Mouse (Mus musculus) thymus, postnatal 36 days (tissue): ENCODE data around the gene Dglucy.

Experiments
- DNase-seq, 2 experiments: peaks; one replicate each; pipeline ENCODE4 v3.0.0; 2022; ENCODE audit warnings: mixed read lengths in 2 of 2

Dglucy gene

DNA sequence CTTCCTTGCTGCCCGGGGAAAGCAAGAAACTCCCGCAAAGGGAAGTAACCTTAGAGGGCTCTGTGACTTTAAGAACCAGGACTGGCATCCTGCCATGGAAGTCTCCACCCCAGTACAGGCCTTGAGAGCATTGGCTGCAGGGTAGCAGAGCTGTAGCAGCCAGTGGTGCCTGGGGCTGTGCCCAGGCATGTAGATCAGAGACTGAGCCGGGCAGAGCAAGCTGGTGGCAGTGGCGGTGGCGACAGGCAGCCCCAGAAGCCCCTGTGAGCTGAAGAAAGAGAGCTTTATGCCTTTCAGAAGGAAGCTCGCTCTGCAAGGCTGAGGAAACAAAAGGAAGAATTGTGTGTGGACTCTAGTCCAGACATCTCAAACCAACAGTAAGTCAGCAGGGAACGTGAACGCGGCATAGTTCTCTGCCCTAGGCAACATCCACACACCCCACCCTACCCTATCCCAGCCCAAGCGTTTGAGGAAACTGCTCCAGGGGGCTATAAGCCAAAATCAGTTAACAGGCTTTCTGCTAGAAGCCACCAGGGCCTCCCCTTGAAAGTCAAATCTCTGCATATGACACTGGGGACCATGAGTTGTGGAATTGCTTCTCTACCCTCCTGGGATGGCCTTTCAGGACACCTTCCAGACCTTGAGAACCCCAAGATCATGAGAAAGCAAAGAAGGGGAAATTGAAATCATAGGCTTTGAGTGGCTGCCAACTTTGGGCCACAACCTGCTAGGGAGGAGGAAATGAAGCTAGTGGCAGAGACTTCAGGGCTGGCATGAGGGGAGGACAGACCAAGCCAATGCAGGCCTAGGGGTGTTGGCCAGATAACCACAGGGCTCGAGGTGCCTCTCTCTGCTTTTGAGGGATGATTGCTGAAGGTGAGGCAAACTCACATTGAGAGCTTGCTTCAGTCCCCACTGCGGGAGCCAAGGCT, at the start of gene Dglucy:
TSS of gene Dglucy (plus strand) at position 124 of the 932 bp plus-strand sequence.
- peak; percentile 59 to 69 for DNase-seq

- DNase-seq: no peak
Observed at GRCm38 (mm10) chr12:100735156-100735555, 43.7 kb upstream of the Dglucy start.

- DNase-seq: no peak
Observed at GRCm38 (mm10) chr12:100735581-100735980, 43.3 kb upstream of the Dglucy start.

DNA sequence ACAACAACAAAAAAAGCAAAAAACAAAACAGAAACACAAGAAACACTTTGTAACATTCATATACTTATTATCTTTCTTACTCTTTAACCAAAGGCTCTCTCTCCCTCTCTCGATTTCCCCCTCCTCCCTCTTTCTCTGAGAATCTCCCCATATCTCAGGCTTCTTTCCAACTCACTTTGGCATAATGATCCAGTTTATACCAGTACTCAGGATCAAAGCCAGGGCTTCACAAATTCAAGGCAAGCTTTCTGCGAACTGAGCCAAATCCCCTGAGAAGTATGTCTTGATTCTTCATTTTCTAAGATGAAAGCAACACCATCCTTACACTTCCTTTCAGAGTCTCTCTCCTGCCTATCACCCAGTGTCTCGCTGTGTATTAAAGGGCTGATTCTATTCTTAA, 40.4 kb upstream of the Dglucy start:
- DNase-seq: no peak

DNA sequence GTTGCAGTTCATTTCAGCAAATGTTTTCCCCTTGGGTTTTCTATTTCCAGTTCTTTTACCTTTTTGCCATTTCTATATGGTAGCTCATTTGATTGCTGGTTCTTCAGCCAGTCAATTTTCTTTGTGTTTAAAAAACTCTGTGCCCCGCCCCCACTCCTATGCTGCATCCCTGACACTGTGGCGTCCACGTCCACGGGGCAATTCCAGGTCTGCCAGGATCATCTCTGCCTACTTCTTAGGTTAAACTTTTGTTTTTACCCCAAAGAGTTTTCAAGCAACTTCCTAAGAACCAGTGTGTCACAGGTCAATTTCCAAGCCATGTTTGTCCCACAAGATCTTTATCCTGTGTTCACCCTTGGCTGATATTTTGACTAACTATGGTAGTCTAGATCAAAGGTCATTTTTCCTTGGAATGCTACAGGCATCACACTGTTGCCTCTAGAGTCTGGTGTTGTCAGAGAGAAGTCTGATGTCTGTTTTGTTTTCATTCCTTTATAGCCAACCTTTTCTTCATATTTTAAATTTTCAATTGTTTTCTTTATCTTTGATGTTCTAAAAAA, 39.8 kb upstream of the Dglucy start:
- no peak for DNase-seq

DNA sequence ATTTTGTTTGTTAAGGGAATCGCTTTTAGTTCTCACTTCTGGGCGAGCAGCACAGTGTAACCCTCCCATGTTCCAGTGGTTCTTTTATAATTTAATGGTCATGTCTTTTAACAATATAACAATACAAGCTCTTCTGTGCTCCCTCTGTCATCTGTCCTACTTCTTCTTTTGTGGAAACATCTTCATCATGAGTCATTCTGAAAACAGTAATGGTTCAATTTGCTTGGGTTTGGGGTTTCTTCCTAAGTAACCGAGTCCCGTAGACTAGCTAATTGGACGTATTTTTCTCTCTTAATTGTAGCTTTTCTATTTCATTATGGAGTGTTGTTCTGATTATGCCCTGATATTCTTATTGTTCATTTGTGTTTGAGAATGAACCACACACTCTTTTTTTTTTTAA, 38.5 kb upstream of the Dglucy start:
- DNase-seq: no peak

- DNase-seq: peak in 1 of 2 experiments; percentile 10
Observed at GRCm38 (mm10) chr12:100742468-100742867, 36.4 kb upstream of the Dglucy start.

DNA sequence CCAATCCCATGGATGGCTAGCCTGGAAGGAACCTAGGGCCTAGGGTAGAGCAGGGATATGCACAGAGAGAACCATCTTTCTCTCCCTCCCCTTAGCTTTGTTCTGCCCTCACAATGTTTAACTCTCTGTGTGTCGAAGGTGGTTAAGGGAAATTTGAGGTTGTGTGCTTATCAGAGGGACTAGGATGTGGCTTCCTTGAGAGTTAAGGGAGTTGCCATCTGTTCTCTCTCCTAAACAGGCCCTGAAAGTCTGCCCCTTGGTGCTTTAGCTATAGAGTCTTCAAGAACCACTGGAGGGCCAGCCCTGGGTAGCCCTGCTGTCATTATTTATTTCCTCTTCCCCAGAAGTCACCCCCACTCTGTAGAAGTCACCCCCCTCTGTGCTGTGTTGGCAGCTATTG, 25.9 kb upstream of the Dglucy start:
- DNase-seq: no peak

GRCm38 (mm10) chr12:100753716-100754115, 25.1 kb upstream of the Dglucy start:
- DNase-seq: no peak

DNA sequence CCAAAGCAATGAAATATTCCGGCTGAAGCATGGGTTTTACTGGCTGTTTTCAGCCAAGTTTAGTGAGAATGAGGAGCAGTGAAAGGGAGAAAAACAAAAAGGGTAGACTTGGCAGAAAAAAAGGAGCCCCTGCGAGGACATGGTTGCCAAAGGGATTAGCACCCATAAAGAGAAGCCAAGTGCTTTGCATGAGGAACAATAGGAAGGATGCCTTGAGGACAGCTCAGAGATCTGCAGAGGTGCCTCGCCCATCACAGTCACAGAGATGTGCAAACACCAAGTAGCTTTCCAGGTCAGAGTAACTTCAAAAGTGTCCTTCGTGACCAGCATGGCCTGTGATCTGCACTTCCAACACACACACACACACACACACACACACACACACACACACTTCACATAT, 21.4 kb upstream of the Dglucy start:
- no peak for DNase-seq

DNA sequence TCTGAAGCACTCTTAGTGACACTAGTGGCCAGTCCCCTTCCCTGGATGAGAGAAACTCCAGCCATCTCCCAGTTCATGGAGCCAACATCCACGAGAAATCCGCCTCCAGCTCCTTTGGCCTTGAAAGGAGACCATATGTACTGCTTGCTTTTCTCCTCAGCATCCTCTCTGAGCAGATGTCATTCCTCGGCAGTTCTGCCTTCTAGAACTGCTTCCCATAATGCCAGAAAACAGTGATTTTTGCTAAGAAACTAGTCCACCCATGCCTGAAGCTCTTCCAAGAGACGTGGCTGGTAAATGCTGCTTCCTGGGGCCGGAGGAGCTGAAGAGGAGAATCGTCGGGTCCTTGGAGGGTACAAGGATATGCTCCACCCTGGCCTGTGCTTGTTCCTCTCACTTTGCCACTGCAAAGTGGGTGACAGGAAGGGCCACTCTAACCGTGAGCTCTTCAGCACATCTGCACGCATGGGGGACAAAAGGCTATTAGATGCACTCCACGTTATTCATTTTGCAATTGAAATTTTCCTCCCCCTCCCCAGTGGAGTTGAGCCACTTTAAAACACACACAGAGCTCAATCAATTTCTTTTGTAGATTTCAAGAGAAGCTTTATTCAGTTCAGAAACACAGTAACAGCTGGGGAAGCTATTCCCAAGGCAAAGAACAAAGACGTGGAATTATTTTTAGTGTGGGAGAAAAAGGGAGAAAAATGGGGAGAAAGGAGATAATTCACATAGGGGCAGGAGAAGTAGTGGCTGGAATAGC, 16.0 kb upstream of the Dglucy start:
- DNase-seq: no peak

GRCm38 (mm10) chr12:100764329-100765018, 14.4 kb upstream of the Dglucy start:
- peak in 1 of 2 experiments; percentile 15 for DNase-seq

DNA sequence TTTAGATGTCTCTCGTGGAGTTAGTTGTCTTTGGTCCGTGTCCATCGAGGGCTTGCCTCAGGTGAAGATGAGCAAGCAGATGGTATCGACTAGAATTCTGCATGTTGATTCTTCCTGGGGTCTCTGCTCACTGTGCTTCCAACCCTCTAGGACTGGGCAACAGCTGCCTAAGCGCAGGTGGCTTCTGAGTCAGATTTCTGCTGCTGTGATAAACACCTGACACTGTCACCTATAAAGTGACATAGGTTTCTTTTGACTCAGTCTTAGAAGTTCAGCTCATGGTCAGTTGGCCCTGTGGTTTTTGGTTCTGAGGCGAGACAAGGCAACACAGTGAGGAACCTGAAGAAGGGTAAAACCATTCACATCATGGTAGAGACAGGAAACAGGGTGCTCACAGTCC, 9.0 kb upstream of the Dglucy start:
- DNase-seq: no peak

GRCm38 (mm10) chr12:100770765-100771164, 8.1 kb upstream of the Dglucy start:
- no peak for DNase-seq

DNA sequence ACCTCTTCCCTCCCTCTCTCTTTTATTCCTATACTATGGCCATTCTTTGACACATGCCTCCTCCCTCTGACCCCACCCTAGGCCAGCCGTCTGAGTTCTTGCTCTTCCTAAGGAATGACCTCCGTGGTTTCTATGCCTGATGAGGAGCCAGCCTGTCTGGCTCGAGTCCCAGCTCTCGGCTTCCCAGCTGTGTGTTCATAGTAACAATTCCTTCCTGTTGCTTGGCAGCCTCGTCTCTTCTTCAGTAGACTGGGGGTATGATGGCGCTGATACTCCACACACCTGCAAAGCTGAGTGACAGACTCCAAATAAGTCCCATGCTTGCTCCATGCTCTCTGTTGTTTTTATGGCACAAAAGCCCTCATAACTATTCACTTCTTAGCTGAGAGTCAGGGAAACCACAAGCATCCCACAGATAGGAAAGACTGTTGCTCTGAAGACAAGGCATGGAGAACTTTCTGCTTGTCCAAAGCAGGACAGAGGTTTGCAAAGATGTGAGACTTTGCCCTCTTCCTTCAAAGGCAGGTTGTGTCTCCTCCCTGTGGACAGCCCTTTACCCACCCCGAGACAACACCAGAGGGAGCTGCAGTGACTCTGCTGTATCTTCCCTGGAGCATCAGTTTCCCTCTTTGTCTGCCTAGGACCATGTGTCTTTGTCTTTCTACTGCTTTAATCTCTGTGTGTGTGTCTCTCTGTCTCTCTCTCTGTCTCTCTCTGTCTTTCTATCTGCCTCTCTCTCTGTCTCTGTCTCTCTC, 6.5 kb upstream of the Dglucy start:
- peak; percentile 39 to 41 for DNase-seq

GRCm38 (mm10) chr12:100774756-100775155, 4.1 kb upstream of the Dglucy start:
- no peak for DNase-seq

- no peak for DNase-seq
Observed at GRCm38 (mm10) chr12:100775291-100775690, 3.6 kb upstream of the Dglucy start.

- DNase-seq: no peak
Observed at GRCm38 (mm10) chr12:100775911-100776581, 2.8 kb upstream of the Dglucy start.

DNA sequence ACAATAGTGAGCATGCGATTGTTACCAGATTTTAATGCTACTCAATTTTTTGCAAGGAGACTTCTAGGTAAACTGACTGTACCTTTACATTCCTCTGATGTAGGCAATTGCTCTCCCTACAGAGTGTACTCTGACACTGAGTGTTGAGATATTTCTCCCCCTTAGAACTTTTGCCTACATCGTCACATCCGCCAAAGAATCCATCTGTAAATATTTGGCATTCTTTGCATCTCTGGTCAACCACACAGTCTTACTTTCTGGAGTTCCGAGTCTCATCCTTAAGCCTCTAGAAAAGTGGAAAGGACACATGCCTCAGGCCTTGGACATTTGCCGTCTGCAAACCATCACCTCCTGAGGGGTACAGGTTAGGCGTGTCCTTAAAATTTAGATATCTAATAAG, 1.9 kb upstream of the Dglucy start:
- no peak for DNase-seq

- no peak for DNase-seq
Observed at GRCm38 (mm10) chr12:100778276-100778933, 452 bp upstream of the Dglucy start.

GRCm38 (mm10) chr12:100780416-100780815, 1.6 kb downstream of the Dglucy start:
- no peak for DNase-seq
